Mouse (Mus musculus) midbrain, embryonic 16.5 days (tissue): Measurements from ENCODE around the gene Mbl2. TPM values are rescaled to one million over a fixed set of nuclear protein-coding genes. Genes with fewer than 3 reads are reported as not detected.

ENCODE experiments used
- ATAC-seq: fragments of 200-750 bp; cut with Nextera tagmentation; 2 replicates; pipeline ENCODE4 v1.8.0; 2017; ENCODE audit warnings: moderate TSS enrichment
- H3K27ac ChIP-seq: fragments of 300-500 bp; sonication (generic); 2 replicates; pipeline ENCODE4 v1.5.1; 2014; ENCODE audit warnings: mild to moderate bottlenecking, low read length, mixed read lengths
- H3K27me3 ChIP-seq: fragments of 300-500 bp; sonication (generic); 2 replicates; pipeline ENCODE4 v1.6.1; 2014; ENCODE audit warnings: low read depth, low read length, mixed read lengths; ENCODE audit not compliant: control insufficient read depth, insufficient read depth
- H3K36me3 ChIP-seq: fragments of 300-500 bp; sonication (generic); 2 replicates; pipeline ENCODE4 v1.6.1; 2014; ENCODE audit warnings: mild to moderate bottlenecking, low read length, moderate library complexity, mixed read lengths; ENCODE audit not compliant: control insufficient read depth, insufficient read depth
- H3K4me1 ChIP-seq: fragments of 300-500 bp; sonication (generic); 2 replicates; pipeline ENCODE4 v1.6.1; 2014; ENCODE audit warnings: mild to moderate bottlenecking, low read length, mixed read lengths; ENCODE audit not compliant: control insufficient read depth, insufficient read depth
- H3K4me2 ChIP-seq: fragments of 300-500 bp; sonication (generic); 2 replicates; pipeline ENCODE4 v1.6.1; 2014; ENCODE audit warnings: mild to moderate bottlenecking, low read length, mixed read lengths
- H3K4me3 ChIP-seq: fragments of 300-500 bp; sonication (generic); 2 replicates; pipeline ENCODE4 v1.5.1; 2014; ENCODE audit warnings: low read depth, mild to moderate bottlenecking, low read length, moderate library complexity, mixed read lengths
- H3K9ac ChIP-seq: fragments of 300-500 bp; sonication (generic); 2 replicates; pipeline ENCODE4 v1.6.1; 2014; ENCODE audit warnings: low read depth, low read length, mixed read lengths
- H3K9me3 ChIP-seq: fragments of 300-500 bp; sonication (generic); replicated peaks from 2 replicates; pipeline ENCODE4 v1.6.1; 2014; ENCODE audit warnings: mild to moderate bottlenecking, low read length, mixed read lengths; ENCODE audit not compliant: control insufficient read depth, poor library complexity, severe bottlenecking
- WGBS: fragments of 180-500 bp; shearing (Covaris S2); extraction: QIAGEN DNeasy Blood & Tissue Kit; methylation state at CpG from one replicate; pipeline ENCODE4 v1.1.7; 2014; 5-methylcytosine and 5-hydroxymethylcytosine counted together
- microRNA-seq: library from miRNA; unstranded; fragments of <30 nt; microRNA quantifications from one replicate; pipeline ENCODE4, GENCODE M21; 2017
- polyA plus RNA-seq: library from polyadenylated mRNA; unstranded; fragments of >200 nt; fragmentation: Nextera tagmentation; extraction: Ambion mirVana; gene quantifications from 2 replicates; pipeline ENCODE4 v1.2.1, GENCODE M21; 2015

Gene Mbl2
- polyA plus RNA-seq, 1 experiment from 2014 or later, result 0.16 TPM

DNA sequence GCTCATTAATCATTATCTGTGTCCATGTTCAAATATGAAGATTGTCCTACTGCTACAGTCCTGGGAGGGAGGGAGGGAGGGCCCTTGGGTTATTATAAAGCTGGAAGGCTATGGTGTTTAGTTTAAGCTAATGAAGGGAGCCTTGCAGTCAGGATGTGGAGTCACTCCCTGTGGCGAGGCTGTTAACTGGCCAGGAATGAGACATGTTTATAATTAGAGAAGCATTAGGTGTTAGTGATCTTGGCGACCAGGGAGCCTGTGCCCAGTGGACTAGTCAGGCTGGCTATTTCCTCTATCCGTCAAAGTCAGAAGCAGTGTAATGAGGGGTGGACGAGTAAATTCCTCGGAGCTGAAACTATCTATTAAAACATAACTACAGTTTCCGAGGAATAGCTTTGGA, 23.6 kb downstream of the Mbl2 start:
- no peak overlapping the region for H3K27ac ChIP-seq
- no peak overlapping the region for H3K4me2 ChIP-seq
- H3K9ac ChIP-seq, result no peak overlapping the region
- no peaks in the 10 kb centered on the region for H3K27me3 ChIP-seq
- no peak overlapping the region for H3K4me3 ChIP-seq
- no peak for ATAC-seq
- no peaks in the 10 kb centered on the region for H3K36me3 ChIP-seq
- H3K4me1 ChIP-seq, result no peaks in the 10 kb centered on the region
- 47% methylated on average over 6 of the region's 6 CpGs for WGBS
- no peaks in the 10 kb centered on the region for H3K9me3 ChIP-seq

DNA sequence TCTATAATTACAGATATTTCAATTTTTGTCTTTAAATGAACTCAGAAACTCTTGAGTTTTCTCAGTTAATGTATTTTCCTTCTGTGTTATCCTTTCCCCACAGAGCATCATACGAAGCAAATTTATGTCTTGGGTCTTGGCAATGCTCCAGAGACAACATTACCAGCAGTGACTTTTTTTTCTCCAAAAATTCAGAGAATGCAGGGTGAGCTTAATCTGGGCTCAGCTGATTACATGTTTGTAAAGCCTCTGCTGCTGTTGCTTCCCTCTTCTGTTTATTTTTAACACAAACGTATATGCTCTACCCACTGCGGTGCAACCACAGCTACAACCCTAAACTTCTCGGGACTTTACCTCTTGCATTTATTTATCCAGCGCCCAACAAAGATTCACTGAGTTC, 48.4 kb downstream of the Mbl2 start:
- no peak overlapping the region for H3K9ac ChIP-seq
- no peak for ATAC-seq
- no peaks in the 10 kb centered on the region for H3K36me3 ChIP-seq
- H3K4me1 ChIP-seq, result no peaks in the 10 kb centered on the region
- H3K27ac ChIP-seq, result no peak overlapping the region
- H3K4me3 ChIP-seq, result no peak overlapping the region
- H3K27me3 ChIP-seq, result no peaks in the 10 kb centered on the region
- 77% methylated on average over 5 of the region's 5 CpGs for WGBS
- no peak overlapping the region for H3K4me2 ChIP-seq
- no peaks in the 10 kb centered on the region for H3K9me3 ChIP-seq

DNA sequence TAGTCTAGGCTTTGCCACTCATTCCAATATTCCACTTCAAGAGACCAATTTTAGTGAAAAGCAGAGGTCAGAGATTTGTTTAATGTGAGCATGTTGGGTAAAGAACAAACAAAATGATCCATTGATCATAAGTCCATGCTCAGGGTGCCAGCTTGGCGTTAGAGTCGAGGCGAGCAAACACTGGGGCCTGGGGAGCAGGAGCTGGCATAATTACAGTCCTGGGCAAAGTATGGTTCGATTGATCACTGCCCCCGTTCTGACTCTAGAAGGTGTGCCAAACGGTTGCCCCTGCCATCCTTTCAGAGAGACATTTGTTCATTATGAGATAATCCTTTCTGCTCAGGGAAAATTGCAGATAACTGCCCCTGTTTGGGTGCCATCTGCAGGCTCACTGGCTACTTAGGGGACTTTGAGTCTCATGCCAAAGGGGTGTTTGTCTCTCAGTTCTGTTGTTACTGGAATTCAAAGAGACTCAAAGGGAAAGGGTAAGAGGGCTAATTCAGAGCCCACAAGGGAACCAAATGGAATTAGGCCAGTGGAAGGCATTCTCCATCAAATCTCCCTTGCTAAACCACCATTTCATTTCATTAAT, 55.3 kb downstream of the Mbl2 start:
- no peaks in the 10 kb centered on the region for H3K9me3 ChIP-seq
- H3K4me2 ChIP-seq, result no peak overlapping the region
- no peak overlapping the region for H3K27ac ChIP-seq
- H3K9ac ChIP-seq, result no peak overlapping the region
- H3K4me3 ChIP-seq, result no peak overlapping the region
- no peaks in the 10 kb centered on the region for H3K36me3 ChIP-seq
- H3K4me1 ChIP-seq, result no peaks in the 10 kb centered on the region
- ATAC-seq, result 0 out of 2 replicates have a peak, but pooled peaks have one; percentile 51
- 75% methylated on average over 6 of the region's 6 CpGs for WGBS
- no peaks in the 10 kb centered on the region for H3K27me3 ChIP-seq

Small RNA genes within 50 kb of the gene (microRNA-seq; reads per million reads assigned to microRNA genes)
- gene Gm24108, result not detected

Other genes starting within 250 kb of the Mbl2 start
- gene Trpd52l3, start 229.2 kb upstream of the Mbl2 start, polyA plus RNA-seq, result not detected in 2 replicates
- 49.7 and 61.2 TPM in 2 replicates for gene Uhrf2, start 202.4 kb upstream of the Mbl2 start, polyA plus RNA-seq
- gene Gldc, start 57.5 kb upstream of the Mbl2 start, polyA plus RNA-seq, result 5.9 and 6.3 TPM in 2 replicates